Mouse (Mus musculus) lung, adult 2 months (tissue): ENCODE data around the gene Ttll5. TPM values are rescaled to one million over a fixed set of nuclear protein-coding genes. Genes with fewer than 3 reads are reported as not detected.

ENCODE experiments used
- DNase-seq: peaks from one replicate; pipeline ENCODE4 v3.0.0; 2022
- H3K4me1 ChIP-seq: fragments of 200-500 bp; 2 replicates; pipeline ENCODE4 v1.6.1; 2011; ENCODE audit warnings: low read length; ENCODE audit not compliant: control insufficient read depth, insufficient read depth
- H3K4me3 ChIP-seq: fragments of 200-500 bp; replicated peaks from 2 replicates; pipeline ENCODE3; 2011; ENCODE audit warnings: low read depth, mild to moderate bottlenecking, control low read depth, low read length; ENCODE audit errors: extremely low read depth
- CTCF ChIP-seq: fragments of 200-500 bp; IDR thresholded peaks from 2 replicates; pipeline ENCODE4 v1.5.1; 2011; ENCODE audit warnings: mild to moderate bottlenecking, low read length, control low read depth; ENCODE audit not compliant: insufficient read depth
- POLR2A ChIP-seq: fragments of 200-500 bp; IDR thresholded peaks from 2 replicates; pipeline ENCODE4 v1.6.1; 2011; ENCODE audit warnings: low read depth, mild to moderate bottlenecking, control low read depth, low read length, borderline replicate concordance; ENCODE audit errors: extremely low read depth
- WGBS: fragments of 180-500 bp; shearing (Covaris S2); methylation state at CpG from one replicate; pipeline ENCODE4 v1.1.7; 2018; 5-methylcytosine and 5-hydroxymethylcytosine counted together
- polyA plus RNA-seq: library from polyadenylated mRNA; depleted of rRNA; stranded (reverse); fragments of >200 nt; gene quantifications from 2 replicates; pipeline ENCODE4 v1.2.3, GENCODE M21; 2012

Ttll5 gene
- polyA plus RNA-seq, 1 experiment, result 11.7 TPM

- no peak for DNase-seq
- TF ChIP-seq CTCF (no peak), POLR2A (no peak)
- Histone ChIP-seq H3K4me3 (no peak overlapping the region), H3K4me1 (peaks cover 16% of the 10 kb centered on the region)
- 32% methylated on average over 4 of the region's 4 CpGs for WGBS
Observed at GRCm38 (mm10) chr12:85988818-85989377, 164.4 kb downstream of the Ttll5 start.

- peaks cover 3% of the 10 kb centered on the region; the same call in 1 of the 2 replicates for H3K4me1 ChIP-seq
- DNase-seq, result no peak
- H3K4me3 ChIP-seq, result no peak overlapping the region
- WGBS, result 41% methylated on average over 7 of the region's 7 CpGs
- TF ChIP-seq POLR2A (no peak), CTCF (no peak)
Observed at GRCm38 (mm10) chr12:85992013-85992837, 167.8 kb downstream of the Ttll5 start.

- no peak overlapping the region for H3K4me3 ChIP-seq
- no peak for TF ChIP-seq POLR2A
- no peak for TF ChIP-seq CTCF
- WGBS, result 85% methylated on average over 2 of the region's 2 CpGs
- no peak for DNase-seq
- H3K4me1 ChIP-seq, result peaks cover 2% of the 10 kb centered on the region; the same call in 1 of the 2 replicates
Observed at GRCm38 (mm10) chr12:85992838-85993234, 168.4 kb downstream of the Ttll5 start.

GRCm38 (mm10) chr12:85993790-85994360 is 169.4 kb downstream of the Ttll5 start:
- TF ChIP-seq POLR2A (no peak), CTCF (no peak)
- no peak for DNase-seq
- Histone ChIP-seq H3K4me3 (no peak overlapping the region), H3K4me1 (no peaks in the 10 kb centered on the region; the same call in 1 of the 2 replicates)
- WGBS, result 77% methylated on average over 5 of the region's 5 CpGs

GRCm38 (mm10) chr12:86000641-86001073 is 176.2 kb downstream of the Ttll5 start:
- TF ChIP-seq CTCF (no peak), POLR2A (no peak)
- DNase-seq, result no peak
- Histone ChIP-seq H3K4me1 (peaks cover 9% of the 10 kb centered on the region; the same call in 1 of the 2 replicates), H3K4me3 (no peak overlapping the region)
- WGBS, result 34% methylated on average over 9 of the region's 9 CpGs

- no peak for DNase-seq
Observed at GRCm38 (mm10) chr12:86001120-86001655, 176.7 kb downstream of the Ttll5 start.

GRCm38 (mm10) chr12:86004627-86005026 is 180.2 kb downstream of the Ttll5 start:
- DNase-seq, result no peak
- Histone ChIP-seq H3K4me1 (peaks cover 14% of the 10 kb centered on the region), H3K4me3 (no peak overlapping the region)
- no peak for TF ChIP-seq POLR2A
- no peak for TF ChIP-seq CTCF
- 95% methylated on average over 3 of the region's 3 CpGs for WGBS

More at GRCm38 (mm10) chr12:86001120-86001655, 176.7 kb downstream of the Ttll5 start:
- WGBS, result 56% methylated on average over 7 of the region's 7 CpGs
- H3K4me3 ChIP-seq, result no peak overlapping the region
- TF ChIP-seq CTCF (no peak), POLR2A (no peak)
- peaks cover 9% of the 10 kb centered on the region; the same call in 1 of the 2 replicates for H3K4me1 ChIP-seq

- TF ChIP-seq POLR2A (no peak), CTCF (no peak)
- 40% methylated on average over 3 of the region's 3 CpGs for WGBS
Observed at GRCm38 (mm10) chr12:86007377-86007776, 182.9 kb downstream of the Ttll5 start.

GRCm38 (mm10) chr12:86010656-86011055 is 186.2 kb downstream of the Ttll5 start:
- peaks cover 6% of the 10 kb centered on the region for H3K4me1 ChIP-seq
- WGBS, result 88% methylated on average over 5 of the region's 5 CpGs
- TF ChIP-seq POLR2A, result no peak
- no peak for TF ChIP-seq CTCF
- no peak for DNase-seq
- H3K4me3 ChIP-seq, result no peak overlapping the region

More at GRCm38 (mm10) chr12:86007377-86007776, 182.9 kb downstream of the Ttll5 start:
- DNase-seq, result no peak
- Histone ChIP-seq H3K4me1 (peaks cover 6% of the 10 kb centered on the region), H3K4me3 (no peak overlapping the region)
